Mouse (Mus musculus): Measurements from ENCODE around the gene Ctnna3. TPM values are rescaled to one million over a fixed set of nuclear protein-coding genes. Genes with fewer than 3 reads are reported as not detected.
"Not testable (repeated sequence)": the region's sequence is repeated elsewhere in the genome, so short reads cannot be mapped to it uniquely, and the experiment has no call there.

Gene Ctnna3
- polyA plus RNA-seq, 1 experiment from 2014 or later: 0.55 TPM

GRCm38 (mm10) chr10:64215632-64216031 is 785.7 kb downstream of the Ctnna3 start:
- WGBS: 49% methylated on average over 3 of the region's 3 CpGs
- H3K4me3 ChIP-seq (ENCODE audit: low read length): no peak overlapping the region
- no peaks in the 10 kb centered on the region for H3K36me3 ChIP-seq (ENCODE audit: control insufficient read depth, insufficient read depth, low read length)
- no peaks in the 10 kb centered on the region for H3K9me3 ChIP-seq (ENCODE audit: control insufficient read depth, low read length)
- no peaks in the 10 kb centered on the region for H3K27me3 ChIP-seq (ENCODE audit: control insufficient read depth, insufficient read depth, low read length)
- no peak overlapping the region for H3K9ac ChIP-seq (ENCODE audit: low read depth, low read length)
- H3K4me1 ChIP-seq (ENCODE audit: control insufficient read depth, insufficient read depth, low read length): no peaks in the 10 kb centered on the region
- no peak overlapping the region for H3K27ac ChIP-seq (ENCODE audit: low read depth, low read length)
- H3K4me2 ChIP-seq (replicated peaks; ENCODE audit: low read depth, low read length): no peak overlapping the region
- ATAC-seq (ENCODE audit: low FRiP score, low TSS enrichment): no peak

- H3K27me3 ChIP-seq (ENCODE audit: control insufficient read depth, insufficient read depth, low read length): no peaks in the 10 kb centered on the region
- no peak overlapping the region for H3K4me2 ChIP-seq (replicated peaks; ENCODE audit: low read depth, low read length)
- H3K27ac ChIP-seq (ENCODE audit: low read depth, low read length): no peak overlapping the region
- H3K9me3 ChIP-seq (ENCODE audit: control insufficient read depth, low read length): no peaks in the 10 kb centered on the region
- H3K4me1 ChIP-seq (ENCODE audit: control insufficient read depth, insufficient read depth, low read length): no peaks in the 10 kb centered on the region
- WGBS: 44% methylated on average over 3 of the region's 3 CpGs
- no peaks in the 10 kb centered on the region for H3K36me3 ChIP-seq (ENCODE audit: control insufficient read depth, insufficient read depth, low read length)
- ATAC-seq (ENCODE audit: low FRiP score, low TSS enrichment): no peak
- H3K4me3 ChIP-seq (ENCODE audit: low read length): no peak overlapping the region
- H3K9ac ChIP-seq (ENCODE audit: low read depth, low read length): no peak overlapping the region
Measured at GRCm38 (mm10) chr10:64223023-64223422, 793.1 kb downstream of the Ctnna3 start.

- Histone ChIP-seq H3K4me1 (ENCODE audit: control insufficient read depth, insufficient read depth, low read length) (no peaks in the 10 kb centered on the region), H3K4me2 (replicated peaks; ENCODE audit: low read depth, low read length) (no peak overlapping the region), H3K27ac (ENCODE audit: low read depth, low read length) (no peak overlapping the region), H3K4me3 (ENCODE audit: low read length) (no peak overlapping the region), H3K9ac (ENCODE audit: low read depth, low read length) (no peak overlapping the region), H3K36me3 (ENCODE audit: control insufficient read depth, insufficient read depth, low read length) (no peaks in the 10 kb centered on the region), H3K9me3 (ENCODE audit: control insufficient read depth, low read length) (no peaks in the 10 kb centered on the region), H3K27me3 (ENCODE audit: control insufficient read depth, insufficient read depth, low read length) (no peaks in the 10 kb centered on the region)
- 92% methylated on average over 9 of the region's 9 CpGs for WGBS
- ATAC-seq (ENCODE audit: low FRiP score, low TSS enrichment): no peak
Measured at GRCm38 (mm10) chr10:64224007-64224406, 794.1 kb downstream of the Ctnna3 start.

- Histone ChIP-seq H3K9ac (ENCODE audit: low read depth, low read length) (no peak overlapping the region), H3K9me3 (ENCODE audit: control insufficient read depth, low read length) (no peaks in the 10 kb centered on the region), H3K27ac (ENCODE audit: low read depth, low read length) (no peak overlapping the region), H3K4me1 (ENCODE audit: control insufficient read depth, insufficient read depth, low read length) (no peaks in the 10 kb centered on the region), H3K4me2 (replicated peaks; ENCODE audit: low read depth, low read length) (no peak overlapping the region), H3K4me3 (ENCODE audit: low read length) (no peak overlapping the region), H3K27me3 (ENCODE audit: control insufficient read depth, insufficient read depth, low read length) (no peaks in the 10 kb centered on the region), H3K36me3 (ENCODE audit: control insufficient read depth, insufficient read depth, low read length) (no peaks in the 10 kb centered on the region)
- 94% methylated on average over 6 of the region's 6 CpGs for WGBS
- ATAC-seq (ENCODE audit: low FRiP score, low TSS enrichment): no peak
Measured at GRCm38 (mm10) chr10:64224424-64224823, 794.5 kb downstream of the Ctnna3 start.

GRCm38 (mm10) chr10:64225826-64226225 is 795.9 kb downstream of the Ctnna3 start:
- H3K4me3 ChIP-seq (ENCODE audit: low read length); ATAC-seq (ENCODE audit: low FRiP score, low TSS enrichment); H3K4me1 ChIP-seq (ENCODE audit: control insufficient read depth, insufficient read depth, low read length); H3K9ac ChIP-seq (ENCODE audit: low read depth, low read length); H3K27me3 ChIP-seq (ENCODE audit: control insufficient read depth, insufficient read depth, low read length); H3K9me3 ChIP-seq (ENCODE audit: control insufficient read depth, low read length); H3K4me2 ChIP-seq (replicated peaks; ENCODE audit: low read depth, low read length); H3K36me3 ChIP-seq (ENCODE audit: control insufficient read depth, insufficient read depth, low read length); H3K27ac ChIP-seq (ENCODE audit: low read depth, low read length): not testable (repeated sequence)

GRCm38 (mm10) chr10:64243421-64243820 is 813.5 kb downstream of the Ctnna3 start:
- Histone ChIP-seq H3K9ac (ENCODE audit: low read depth, low read length) (no peak overlapping the region), H3K36me3 (ENCODE audit: control insufficient read depth, insufficient read depth, low read length) (no peaks in the 10 kb centered on the region), H3K4me1 (ENCODE audit: control insufficient read depth, insufficient read depth, low read length) (no peaks in the 10 kb centered on the region), H3K27me3 (ENCODE audit: control insufficient read depth, insufficient read depth, low read length) (no peaks in the 10 kb centered on the region), H3K9me3 (ENCODE audit: control insufficient read depth, low read length) (no peaks in the 10 kb centered on the region), H3K27ac (ENCODE audit: low read depth, low read length) (no peak overlapping the region), H3K4me2 (replicated peaks; ENCODE audit: low read depth, low read length) (no peak overlapping the region), H3K4me3 (ENCODE audit: low read length) (no peak overlapping the region)
- WGBS: 88% methylated on average over 4 of the region's 4 CpGs
- ATAC-seq (ENCODE audit: low FRiP score, low TSS enrichment): no peak

GRCm38 (mm10) chr10:64268156-64268555 is 838.3 kb downstream of the Ctnna3 start:
- no peaks in the 10 kb centered on the region for H3K36me3 ChIP-seq (ENCODE audit: control insufficient read depth, insufficient read depth, low read length)
- 88% methylated on average over 4 of the region's 4 CpGs for WGBS
- ATAC-seq (ENCODE audit: low FRiP score, low TSS enrichment): no peak

GRCm38 (mm10) chr10:64275143-64275542 is 845.2 kb downstream of the Ctnna3 start:
- no peak overlapping the region for H3K4me3 ChIP-seq (ENCODE audit: low read length)
- H3K4me2 ChIP-seq (replicated peaks; ENCODE audit: low read depth, low read length): no peak overlapping the region
- WGBS: 75% methylated on average over 1 of the region's 1 CpGs
- H3K4me1 ChIP-seq (ENCODE audit: control insufficient read depth, insufficient read depth, low read length): no peaks in the 10 kb centered on the region
- H3K9me3 ChIP-seq (ENCODE audit: control insufficient read depth, low read length): no peaks in the 10 kb centered on the region
- H3K9ac ChIP-seq (ENCODE audit: low read depth, low read length): no peak overlapping the region
- ATAC-seq (ENCODE audit: low FRiP score, low TSS enrichment): no peak
- H3K36me3 ChIP-seq (ENCODE audit: control insufficient read depth, insufficient read depth, low read length): no peaks in the 10 kb centered on the region
- no peak overlapping the region for H3K27ac ChIP-seq (ENCODE audit: low read depth, low read length)
- H3K27me3 ChIP-seq (ENCODE audit: control insufficient read depth, insufficient read depth, low read length): no peaks in the 10 kb centered on the region

More at GRCm38 (mm10) chr10:64268156-64268555, 838.3 kb downstream of the Ctnna3 start:
- no peak overlapping the region for H3K27ac ChIP-seq (ENCODE audit: low read depth, low read length)
- no peaks in the 10 kb centered on the region for H3K4me1 ChIP-seq (ENCODE audit: control insufficient read depth, insufficient read depth, low read length)
- no peak overlapping the region for H3K4me3 ChIP-seq (ENCODE audit: low read length)
- H3K4me2 ChIP-seq (replicated peaks; ENCODE audit: low read depth, low read length): no peak overlapping the region
- H3K9ac ChIP-seq (ENCODE audit: low read depth, low read length): no peak overlapping the region
- no peaks in the 10 kb centered on the region for H3K9me3 ChIP-seq (ENCODE audit: control insufficient read depth, low read length)
- H3K27me3 ChIP-seq (ENCODE audit: control insufficient read depth, insufficient read depth, low read length): no peaks in the 10 kb centered on the region

GRCm38 (mm10) chr10:64278836-64279235 is 848.9 kb downstream of the Ctnna3 start:
- Histone ChIP-seq H3K4me1 (ENCODE audit: control insufficient read depth, insufficient read depth, low read length) (no peaks in the 10 kb centered on the region), H3K4me3 (ENCODE audit: low read length) (no peak overlapping the region), H3K9me3 (ENCODE audit: control insufficient read depth, low read length) (no peaks in the 10 kb centered on the region), H3K9ac (ENCODE audit: low read depth, low read length) (no peak overlapping the region), H3K36me3 (ENCODE audit: control insufficient read depth, insufficient read depth, low read length) (no peaks in the 10 kb centered on the region), H3K4me2 (replicated peaks; ENCODE audit: low read depth, low read length) (no peak overlapping the region), H3K27me3 (ENCODE audit: control insufficient read depth, insufficient read depth, low read length) (no peaks in the 10 kb centered on the region), H3K27ac (ENCODE audit: low read depth, low read length) (no peak overlapping the region)
- 88% methylated on average over 2 of the region's 2 CpGs for WGBS
- ATAC-seq (ENCODE audit: low FRiP score, low TSS enrichment): no peak

- Histone ChIP-seq H3K27ac (ENCODE audit: low read depth, low read length) (no peak overlapping the region), H3K4me1 (ENCODE audit: control insufficient read depth, insufficient read depth, low read length) (no peaks in the 10 kb centered on the region), H3K9me3 (ENCODE audit: control insufficient read depth, low read length) (no peaks in the 10 kb centered on the region), H3K9ac (ENCODE audit: low read depth, low read length) (no peak overlapping the region), H3K36me3 (ENCODE audit: control insufficient read depth, insufficient read depth, low read length) (no peaks in the 10 kb centered on the region), H3K4me2 (replicated peaks; ENCODE audit: low read depth, low read length) (no peak overlapping the region), H3K27me3 (ENCODE audit: control insufficient read depth, insufficient read depth, low read length) (no peaks in the 10 kb centered on the region), H3K4me3 (ENCODE audit: low read length) (no peak overlapping the region)
- no peak for ATAC-seq (ENCODE audit: low FRiP score, low TSS enrichment)
Measured at GRCm38 (mm10) chr10:64305802-64306201, 875.9 kb downstream of the Ctnna3 start.
